Mouse (Mus musculus) Patski (cell line): Measurements from ENCODE around the gene Sfxn3. TPM values are rescaled to one million over a fixed set of nuclear protein-coding genes. Genes with fewer than 3 reads are reported as not detected.
A peak's percentile ranks its signal among the peaks of the same experiment; 100 is the strongest.

Experiments
- ATAC-seq: fragments of 100-300 bp; one replicate; pipeline ENCODE4 v1.8.0; 2021
- CTCF ChIA-PET: fragments of 350-600 bp; sonication (Branson Sonifier 250); formaldehyde crosslinking; loops from one replicate; lab custom pipeline; 2022; ENCODE audit warnings: inconsistent platforms; lab: Charles Lee
- POLR2A ChIA-PET: fragments of 350-600 bp; sonication (Branson Sonifier 250); formaldehyde crosslinking; loops from one replicate; lab custom pipeline; 2022; ENCODE audit warnings: antibody characterized with exemption, inconsistent platforms; lab: Charles Lee
- DNase-seq: peaks from one replicate; pipeline ENCODE4 v3.0.0-alpha.2; 2011; ENCODE audit warnings: low read depth, low spot score
- H3K27me3 ChIP-seq: fragments of 371-371 bp; one replicate; pipeline ENCODE4 v1.5.1; 2021
- CTCF ChIP-seq: fragments of 100-300 bp; IDR thresholded peaks from one replicate; pipeline ENCODE4 v1.5.1; 2021
- in situ Hi-C: fragments of 300-500 bp; cut with MboI; formaldehyde crosslinking; loops from 3 replicates; pipeline ENCODE4 v1.11.1; 2018; ENCODE audit warnings: low pct_unique_long_range_greater_than_20kb, mixed read lengths
- polyA plus RNA-seq: library from polyadenylated mRNA; unstranded; gene quantifications from one replicate; pipeline ENCODE4 v1.2.3, GENCODE M21; 2021

The Sfxn3 gene
- polyA plus RNA-seq, 1 experiment from 2014 or later: 77.1 TPM

DNA sequence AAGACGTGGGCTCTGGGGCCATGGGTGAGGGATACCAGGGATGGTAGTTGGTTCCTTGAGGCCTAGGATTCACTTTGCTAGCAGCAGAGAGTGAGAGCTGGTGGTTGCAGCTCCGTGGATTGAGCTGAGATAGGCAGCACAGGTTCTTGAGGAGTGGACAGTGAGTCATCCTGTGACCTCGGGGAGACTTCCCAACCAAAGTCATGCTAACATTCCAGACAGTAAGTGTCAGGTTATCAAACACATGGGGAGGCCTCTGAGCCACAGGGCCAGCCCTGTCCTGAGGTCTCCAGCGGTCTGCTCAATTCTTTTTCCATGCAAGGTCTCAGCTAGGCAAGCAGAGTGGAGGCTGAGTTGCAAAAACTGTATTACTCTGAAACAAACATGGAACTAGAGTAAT is 36.7 kb upstream of the Sfxn3 start:
- TF ChIP-seq CTCF: no peak
- in situ Hi-C loops: no loop called here
- DNase-seq (no peak), ATAC-seq (no peak)
- CTCF ChIA-PET: interaction anchor here (1.0 to 14.5 kb wide), 2 partner anchors 18 to 26 kb away, joined by 3 to 188 read pairs; no protein-coding TSS in a partner anchor
- POLR2A ChIA-PET: interaction anchor here (1.3 to 5.5 kb wide), 2 partner anchors 17 to 20 kb away, joined by 4 to 31 read pairs; no protein-coding TSS in a partner anchor
- no peaks in the 10 kb centered on the region for H3K27me3 ChIP-seq

DNA sequence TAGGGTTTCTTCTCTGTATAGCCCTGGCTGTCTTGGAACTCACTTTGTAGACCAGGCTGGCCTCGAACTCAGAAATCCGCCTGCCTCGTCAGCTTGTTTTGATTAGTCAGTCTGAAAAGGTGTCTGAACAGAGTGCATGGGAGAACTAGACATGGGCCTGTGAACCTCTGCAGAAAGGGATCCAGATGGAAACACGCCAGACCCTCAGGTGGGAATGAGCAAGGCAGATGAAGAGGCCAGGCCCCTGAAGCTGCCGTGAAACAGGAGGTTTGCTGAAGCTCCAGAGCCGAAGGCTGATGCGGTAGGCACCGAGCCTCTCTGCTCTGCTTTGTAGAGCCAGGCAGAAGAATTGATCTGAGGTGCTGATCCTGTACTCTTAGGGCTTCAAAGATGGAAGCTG is 35.1 kb upstream of the Sfxn3 start:
- in situ Hi-C loops: no loop called here
- DNase-seq (no peak), ATAC-seq (no peak)
- POLR2A ChIA-PET: interaction anchor here (1.0 to 5.5 kb wide), 3 partner anchors 16 to 35 kb away, joined by 3 to 31 read pairs (median 4); partner anchors contain the start of gene Sfxn3
- CTCF ChIA-PET: interaction anchor here (1.2 to 14.5 kb wide), 8 partner anchors 12 to 64 kb away, joined by 3 to 188 read pairs (median 8); partner anchors contain the start of gene Sfxn3
- TF ChIP-seq CTCF: no peak
- no peaks in the 10 kb centered on the region for H3K27me3 ChIP-seq

DNA sequence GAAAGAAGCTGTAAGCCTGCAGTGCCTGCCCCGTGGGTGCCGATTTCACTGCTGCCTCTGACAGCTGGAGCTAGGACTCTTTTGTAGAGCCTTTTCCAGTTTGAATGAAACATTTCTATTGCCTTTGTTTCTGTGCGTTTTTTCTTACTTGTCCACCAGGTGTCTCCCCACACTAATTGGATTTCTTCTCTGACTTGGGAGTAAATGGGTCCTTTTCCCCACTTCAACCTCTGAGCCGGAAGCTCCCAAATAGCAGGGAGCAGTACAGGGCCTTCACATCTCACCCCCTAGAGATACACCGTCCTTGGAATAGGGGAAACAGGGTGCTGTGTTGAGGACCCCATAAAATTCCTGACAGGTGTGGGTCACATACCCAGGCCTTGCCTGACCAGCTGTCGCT is 34.7 kb upstream of the Sfxn3 start:
- TF ChIP-seq CTCF: no peak
- in situ Hi-C loops: no loop called here
- no peak for ATAC-seq
- CTCF ChIA-PET: interaction anchor here (1.1 to 14.5 kb wide), 11 partner anchors 10 to 64 kb away, joined by 3 to 188 read pairs (median 4); partner anchors contain the start of gene Sfxn3
- no peak for DNase-seq
- POLR2A ChIA-PET: interaction anchor here (1.0 to 5.5 kb wide), 3 partner anchors 17 to 35 kb away, joined by 3 to 31 read pairs (median 4); partner anchors contain the start of gene Sfxn3
- no peaks in the 10 kb centered on the region for H3K27me3 ChIP-seq

GRCm38 (mm10) chr19:45013581-45014225 is 33.6 kb upstream of the Sfxn3 start:
- TF ChIP-seq CTCF: no peak
- in situ Hi-C loops: no loop called here
- no peaks in the 10 kb centered on the region for H3K27me3 ChIP-seq
- CTCF ChIA-PET: interaction anchor here (1.1 to 14.5 kb wide), 9 partner anchors 8 to 63 kb away, joined by 3 to 188 read pairs (median 8); partner anchors contain the start of genes Sfxn3 and Twnk
- no peak for DNase-seq
- POLR2A ChIA-PET: interaction anchor here (0.6 to 5.5 kb wide), 7 partner anchors 14 to 1434 kb away, joined by 3 to 31 read pairs (median 4); partner anchors contain the start of gene Sfxn3
- no peak for ATAC-seq

- TF ChIP-seq CTCF: no peak
- in situ Hi-C loops: no loop called here
- POLR2A ChIA-PET: interaction anchor here (0.6 to 5.5 kb wide), 10 partner anchors 7 to 1435 kb away, joined by 3 to 31 read pairs (median 4); partner anchors contain the start of gene Sfxn3
- H3K27me3 ChIP-seq: no peaks in the 10 kb centered on the region
- ATAC-seq (no peak), DNase-seq (no peak)
- CTCF ChIA-PET: interaction anchor here (1.3 to 14.5 kb wide), 5 partner anchors 9 to 62 kb away, joined by 5 to 188 read pairs (median 16); partner anchors contain the start of genes Sfxn3 and Twnk
Observed at GRCm38 (mm10) chr19:45014335-45014971, 32.9 kb upstream of the Sfxn3 start, which contains the start of gene Lzts2. Lzts2 (plus strand) TSS chr19:45014414.

- ATAC-seq: no peak
- no peaks in the 10 kb centered on the region for H3K27me3 ChIP-seq
- no peak for TF ChIP-seq CTCF
- in situ Hi-C loops: loop anchor here (5.0 kb wide), 1 partner anchor 263 kb away; no protein-coding TSS in a partner anchor
- ChIA-PET CTCF (interaction anchor here (1.3 to 14.5 kb wide), 4 partner anchors 10 to 42 kb away, joined by 5 to 188 read pairs (median 17); partner anchors contain the start of genes Sfxn3 and Twnk), POLR2A (interaction anchor here (0.6 to 5.5 kb wide), 9 partner anchors 8 to 367 kb away, joined by 3 to 31 read pairs (median 3); partner anchors contain the start of gene Sfxn3)
- DNase-seq: no peak
Observed at GRCm38 (mm10) chr19:45014981-45015402, 32.3 kb upstream of the Sfxn3 start.

GRCm38 (mm10) chr19:45015518-45016281 is 31.6 kb upstream of the Sfxn3 start:
- in situ Hi-C loops: loop anchor here (5.0 kb wide), 1 partner anchor 263 kb away; no protein-coding TSS in a partner anchor
- no peaks in the 10 kb centered on the region for H3K27me3 ChIP-seq
- ChIA-PET POLR2A (interaction anchor here (0.6 to 5.5 kb wide), 9 partner anchors 9 to 266 kb away, joined by 3 to 31 read pairs (median 4); partner anchors contain the start of genes Sfxn3 and Twnk), CTCF (interaction anchor here (3.6 to 14.5 kb wide), 3 partner anchors 13 to 41 kb away, joined by 16 to 188 read pairs (median 18); partner anchors contain the start of gene Sfxn3)
- no peak for TF ChIP-seq CTCF
- DNase-seq: no peak
- no peak for ATAC-seq

DNA sequence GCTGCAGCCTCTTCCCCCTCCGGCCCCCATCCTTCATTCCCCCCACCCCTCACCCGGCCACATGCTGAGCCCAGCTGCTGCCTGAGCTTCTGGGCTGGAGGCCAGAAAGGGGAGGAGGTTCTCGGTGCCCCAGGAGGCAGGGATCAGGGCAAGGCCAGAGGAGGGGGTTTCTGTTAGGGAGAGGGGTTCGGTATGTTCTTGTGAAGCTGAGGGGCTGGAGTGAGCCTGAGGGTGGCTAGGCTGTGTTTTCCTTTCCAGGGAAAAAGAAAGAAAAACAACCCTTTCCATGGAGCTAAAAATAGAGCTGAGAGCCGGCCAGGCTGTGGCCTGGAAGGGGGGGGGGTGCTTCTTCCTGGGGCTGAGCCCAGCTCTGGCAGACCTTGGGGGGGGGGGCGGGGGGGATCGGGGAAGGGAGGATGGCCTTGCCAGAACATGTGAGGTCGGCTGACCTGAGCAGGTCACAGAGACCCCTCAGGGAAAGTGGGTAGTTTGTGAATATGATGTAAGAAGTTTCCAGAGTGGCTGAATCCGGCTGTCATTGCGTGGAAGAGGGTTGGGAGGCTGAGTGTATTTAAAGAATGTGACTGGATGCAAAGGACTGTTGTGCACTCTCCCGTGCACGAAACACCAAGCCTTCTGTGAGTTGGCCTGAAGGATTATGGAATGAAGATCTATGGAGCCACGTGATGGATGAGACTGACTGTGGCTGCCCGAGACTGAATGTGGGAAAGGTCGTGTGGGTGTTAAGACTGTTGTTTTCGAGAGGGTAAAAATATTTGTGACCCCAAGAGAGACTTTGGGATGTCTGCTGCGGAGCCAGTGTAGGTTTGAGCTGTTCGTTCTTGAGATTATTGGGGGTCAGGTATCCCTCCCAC is 30.7 kb upstream of the Sfxn3 start:
- in situ Hi-C loops: loop anchor here (5.0 kb wide), 1 partner anchor 264 kb away; no protein-coding TSS in a partner anchor
- no peak for TF ChIP-seq CTCF
- DNase-seq (no peak), ATAC-seq (peak; percentile 54)
- ChIA-PET POLR2A (interaction anchor here (0.6 to 2.7 kb wide), 10 partner anchors 9 to 267 kb away, joined by 3 to 14 read pairs (median 4); partner anchors contain the start of genes Mrpl43 and Twnk), CTCF (interaction anchor here (1.1 to 14.5 kb wide), 4 partner anchors 12 to 82 kb away, joined by 3 to 188 read pairs (median 10); no protein-coding TSS in a partner anchor)
- no peaks in the 10 kb centered on the region for H3K27me3 ChIP-seq
